Mouse (Mus musculus) heart, postnatal 10 days (tissue): ENCODE measurements at regions not wholly inside any gene's neighbourhood (a gene's known extent, or its start where the extent isn't known, plus 50 kb on each side); places are given as distances from the start of the nearest gene placed in this dataset.
"Not testable (repeated sequence)": the region's sequence is repeated elsewhere in the genome, so short reads cannot be mapped to it uniquely, and the experiment has no call there.

Source experiments
- DNase-seq, 2 experiments: peaks; one replicate each; pipeline ENCODE4 v3.0.0; 2021
- intact Hi-C: fragments of 180-260 bp; cut with DNase I; formaldehyde crosslinking; loops from one replicate; pipeline ENCODE4 v1.15.1; 2025

GRCm38 (mm10) chr16:21102033-21102432 lies 51.8 kb downstream of the Teddm3 start:
- DNase-seq, intact Hi-C loops: not testable (repeated sequence)

GRCm38 (mm10) chr16:21100126-21100525 lies 53.7 kb downstream of the Teddm3 start:
- DNase-seq, intact Hi-C loops: not testable (repeated sequence)

- intact Hi-C loops = loop anchor here (5.0 kb wide), 2 partner anchors 177 to 272 kb away; no protein-coding TSS in a partner anchor
- no peak for DNase-seq
Observed at GRCm38 (mm10) chr16:21074779-21075148, 79.0 kb downstream of the Teddm3 start.

GRCm38 (mm10) chr16:21074082-21074778 lies 79.6 kb downstream of the Teddm3 start:
- peak in 1 of 2 experiments; percentile 5 for DNase-seq
- intact Hi-C loops = not testable (repeated sequence)

GRCm38 (mm10) chr16:21060211-21060610 lies 93.6 kb downstream of the Teddm3 start:
- DNase-seq = no peak
- intact Hi-C loops = no loop called here

GRCm38 (mm10) chr16:21054772-21055171 lies 99.0 kb downstream of the Teddm3 start:
- intact Hi-C loops = no loop called here
- DNase-seq = no peak

- intact Hi-C loops, DNase-seq: not testable (repeated sequence)
Observed at GRCm38 (mm10) chr16:21022087-21022486, 131.7 kb downstream of the Teddm3 start.

DNA sequence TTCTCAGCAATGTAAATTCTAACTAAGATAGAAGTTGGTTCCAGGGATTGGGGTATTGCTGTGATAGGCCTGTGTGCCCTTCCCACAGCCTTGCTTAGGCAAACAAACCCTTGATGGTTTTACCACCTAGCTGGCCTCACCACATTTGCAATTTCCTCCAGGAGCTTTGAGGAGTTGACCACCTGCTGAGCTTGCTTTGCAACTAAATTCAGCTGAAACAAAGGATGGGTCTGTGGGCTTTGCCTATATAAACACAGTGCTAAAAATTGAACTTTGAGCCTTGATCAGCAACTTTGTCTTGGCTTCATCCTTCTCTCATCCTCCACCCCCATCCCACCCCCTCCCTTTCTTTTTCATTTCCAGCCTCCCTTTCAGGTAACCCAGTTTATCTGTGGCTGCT lies 148.9 kb downstream of the Teddm3 start:
- no peak for DNase-seq
- intact Hi-C loops = no loop called here

DNA sequence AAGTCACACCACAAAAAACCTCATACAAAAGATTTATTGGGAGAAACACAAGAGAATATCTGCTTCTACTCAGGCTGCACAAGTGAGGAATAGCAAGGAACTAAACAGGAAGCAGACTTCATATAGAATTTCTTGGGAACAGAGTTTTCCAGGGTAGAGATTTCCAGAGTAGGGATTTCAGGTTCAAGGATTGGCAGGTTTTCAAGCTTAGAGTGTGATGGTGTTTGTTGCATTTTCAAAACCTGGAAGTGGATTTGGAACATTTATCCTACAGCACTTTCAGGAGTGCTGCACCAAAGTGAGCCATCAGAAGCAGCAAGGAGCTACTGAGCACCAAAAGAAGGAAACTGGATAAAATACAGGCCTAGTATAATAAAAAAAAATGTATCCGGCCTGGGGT lies 152.7 kb downstream of the Teddm3 start:
- intact Hi-C loops = no loop called here
- no peak for DNase-seq

DNA sequence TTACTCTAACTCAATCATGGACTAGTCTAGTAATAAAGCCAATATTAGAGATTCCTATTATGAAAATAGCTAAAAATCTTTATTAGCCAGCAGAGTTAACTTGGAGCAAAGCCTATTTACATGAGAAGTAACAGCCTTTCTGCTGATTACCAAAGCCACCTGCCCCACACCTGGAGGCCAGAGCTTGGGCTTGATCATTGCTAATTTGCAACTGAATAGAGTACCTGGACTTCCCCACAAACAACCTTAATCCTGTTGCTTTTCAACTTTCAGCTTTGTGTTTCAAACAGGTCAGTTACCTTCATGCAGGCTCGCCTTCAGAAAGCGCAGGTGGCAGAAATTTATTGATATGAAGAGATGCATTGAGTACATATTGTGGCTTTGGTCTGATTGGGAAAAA lies 163.3 kb downstream of the Teddm3 start:
- intact Hi-C loops = no loop called here
- no peak for DNase-seq

GRCm38 (mm10) chr16:20975406-20975805 lies 178.4 kb downstream of the Teddm3 start:
- intact Hi-C loops = no loop called here
- peak; percentile 49 to 68 for DNase-seq

GRCm38 (mm10) chr16:20972442-20972841 lies 181.4 kb downstream of the Teddm3 start:
- intact Hi-C loops = no loop called here
- DNase-seq = no peak

DNA sequence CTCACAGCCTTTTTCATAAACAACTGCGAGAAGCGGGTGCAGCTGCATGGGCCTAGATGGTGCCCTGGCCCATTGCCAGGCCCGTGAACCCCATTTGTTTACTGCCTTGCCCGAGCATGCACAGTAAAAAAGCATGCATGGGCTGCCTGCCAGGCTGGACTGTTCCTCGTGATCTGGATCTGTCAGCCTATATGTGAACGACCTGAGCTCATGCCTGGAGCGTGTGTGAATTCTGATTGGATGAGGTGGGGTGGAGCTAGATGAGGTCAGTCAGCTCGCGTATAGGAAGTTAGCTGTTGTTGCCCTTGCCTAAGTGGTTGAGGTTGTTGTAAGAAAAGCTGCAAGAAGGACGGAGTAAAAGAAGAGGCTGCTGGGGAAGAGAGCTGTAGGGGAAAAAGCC lies 194.9 kb downstream of the Teddm3 start:
- intact Hi-C loops = no loop called here
- peak in 1 of 2 experiments; percentile 6 for DNase-seq

DNA sequence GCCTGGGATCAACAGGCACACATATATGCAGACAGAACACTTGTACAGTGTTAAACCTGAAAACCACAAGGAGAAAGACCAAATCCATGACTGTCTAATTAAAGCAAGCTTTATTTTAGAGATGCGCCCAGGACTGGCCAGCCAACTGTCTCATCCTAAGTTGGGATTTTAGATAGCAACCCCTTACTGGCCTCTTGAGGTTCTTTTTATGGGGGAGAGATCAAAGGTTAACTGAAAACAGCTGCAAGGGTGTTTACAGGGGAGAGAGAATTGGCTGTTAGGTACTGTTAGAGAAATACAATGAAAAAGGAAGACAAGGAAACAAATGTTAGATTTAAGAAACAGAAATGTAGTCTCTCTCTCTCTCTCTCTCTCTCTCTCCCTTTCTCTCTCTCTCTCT lies 202.4 kb upstream of the Thpo start:
- intact Hi-C loops = no loop called here
- DNase-seq = no peak

- DNase-seq, intact Hi-C loops: not testable (repeated sequence)
Observed at GRCm38 (mm10) chr16:20934846-20935245, 200.5 kb upstream of the Thpo start.

GRCm38 (mm10) chr16:20930003-20930402 lies 195.7 kb upstream of the Thpo start:
- intact Hi-C loops = not testable (repeated sequence)

GRCm38 (mm10) chr16:20925776-20926175 lies 191.5 kb upstream of the Thpo start:
- DNase-seq, intact Hi-C loops: not testable (repeated sequence)

More at GRCm38 (mm10) chr16:20930003-20930402, 195.7 kb upstream of the Thpo start:
- not testable (repeated sequence) for DNase-seq

GRCm38 (mm10) chr16:20910864-20911263 lies 176.6 kb upstream of the Thpo start:
- intact Hi-C loops, DNase-seq: not testable (repeated sequence)

GRCm38 (mm10) chr16:20908467-20909351 lies 174.4 kb upstream of the Thpo start:
- intact Hi-C loops = loop anchor here (5.0 kb wide), 1 partner anchor 284 kb away; no protein-coding TSS in a partner anchor
- peak; percentile 6 to 13 for DNase-seq

GRCm38 (mm10) chr16:20895734-20896133 lies 161.4 kb upstream of the Thpo start:
- peak; percentile 21 to 35 for DNase-seq
- intact Hi-C loops = loop anchor here (5.0 to 10.0 kb wide), 2 partner anchors 171 to 182 kb away; no protein-coding TSS in a partner anchor

DNA sequence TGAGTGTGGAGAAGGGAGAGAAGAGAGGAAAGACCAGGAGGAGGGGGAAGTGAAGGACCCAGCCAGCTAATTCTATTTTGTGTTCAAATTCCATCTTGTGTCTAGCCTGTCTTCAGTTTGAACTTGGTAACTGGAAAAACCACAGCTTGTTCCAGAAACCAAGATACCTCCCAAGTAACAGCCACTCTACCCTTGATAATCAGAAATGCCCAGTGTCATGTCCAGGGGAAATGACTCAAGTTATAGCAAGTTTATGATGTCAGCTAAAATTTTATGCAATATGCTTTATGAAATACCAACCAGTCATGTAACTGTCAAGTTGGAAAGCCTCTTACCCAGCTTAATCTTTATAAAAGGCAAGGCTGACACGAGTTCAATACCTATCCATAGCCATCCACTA lies 137.4 kb upstream of the Thpo start:
- no peak for DNase-seq
- intact Hi-C loops = no loop called here
